Mouse (Mus musculus) kidney, embryonic 14.5 days (tissue): ENCODE results near the gene Ovca2. TPM values are rescaled to one million over a fixed set of nuclear protein-coding genes. Genes with fewer than 3 reads are reported as not detected.

Experiments used
- ATAC-seq: fragments of 200-750 bp; cut with Nextera tagmentation; 2 replicates; pipeline ENCODE4 v1.8.0; 2017; ENCODE audit warnings: moderate number of reproducible peaks, mild to moderate bottlenecking, moderate TSS enrichment, moderate library complexity; ENCODE audit not compliant: low FRiP score, low TSS enrichment
- H3K27ac ChIP-seq: fragments of 300-500 bp; sonication (generic); 2 replicates; pipeline ENCODE4 v1.5.1; 2014; ENCODE audit warnings: low read depth, mild to moderate bottlenecking, low read length, moderate library complexity, mixed read lengths
- H3K27me3 ChIP-seq: fragments of 300-500 bp; sonication (generic); 2 replicates; pipeline ENCODE4 v1.6.1; 2014; ENCODE audit warnings: mild to moderate bottlenecking, low read length; ENCODE audit not compliant: control insufficient read depth, insufficient read depth
- H3K36me3 ChIP-seq: fragments of 300-500 bp; sonication (generic); 2 replicates; pipeline ENCODE4 v1.6.1; 2014; ENCODE audit warnings: low read length, mixed read lengths; ENCODE audit not compliant: control insufficient read depth, insufficient read depth
- H3K4me1 ChIP-seq: fragments of 300-500 bp; sonication (generic); 2 replicates; pipeline ENCODE4 v1.6.1; 2014; ENCODE audit warnings: low read length, mixed read lengths; ENCODE audit not compliant: control insufficient read depth, insufficient read depth
- H3K4me2 ChIP-seq: fragments of 300-500 bp; sonication (generic); replicated peaks from 2 replicates; pipeline ENCODE4 v1.6.1; 2014; ENCODE audit warnings: low read depth, mild to moderate bottlenecking, low read length
- H3K4me3 ChIP-seq: fragments of 300-500 bp; sonication (generic); 2 replicates; pipeline ENCODE4 v1.5.1; 2014; ENCODE audit warnings: mild to moderate bottlenecking, low read length
- H3K9ac ChIP-seq: fragments of 300-500 bp; sonication (generic); 2 replicates; pipeline ENCODE4 v1.6.1; 2014; ENCODE audit warnings: low read depth, mild to moderate bottlenecking, low read length, moderate library complexity
- H3K9me3 ChIP-seq: fragments of 300-500 bp; sonication (generic); 2 replicates; pipeline ENCODE4 v1.6.1; 2016; ENCODE audit warnings: low read length; ENCODE audit not compliant: control insufficient read depth
- WGBS: fragments of 180-500 bp; shearing (Covaris S2); extraction: QIAGEN DNeasy Blood & Tissue Kit; methylation state at CpG from one replicate; pipeline ENCODE4 v1.1.7; 2014; 5-methylcytosine and 5-hydroxymethylcytosine counted together
- polyA plus RNA-seq: library from polyadenylated mRNA; unstranded; fragments of >200 nt; fragmentation: Nextera tagmentation; extraction: Ambion mirVana; gene quantifications from 2 replicates; pipeline ENCODE4 v1.2.1, GENCODE M21; 2014

Ovca2 gene
- polyA plus RNA-seq, 1 experiment from 2014 or later: 33.3 TPM

- Histone ChIP-seq H3K9me3 (no peaks in the 10 kb centered on the region), H3K9ac (peak overlapping the region; percentile 18; the same call in 1 of the 2 replicates), H3K4me2 (no peak overlapping the region), H3K4me1 (peaks cover 23% of the 10 kb centered on the region), H3K27ac (peak overlapping the region; percentile 63; the same call in 1 of the 2 replicates), H3K4me3 (no peak overlapping the region), H3K36me3 (peaks cover 20% of the 10 kb centered on the region), H3K27me3 (no peaks in the 10 kb centered on the region)
- no peak for ATAC-seq
- 59% methylated on average over 6 of the region's 6 CpGs for WGBS
Observed at GRCm38 (mm10) chr11:75155985-75156384, 22.6 kb downstream of the Ovca2 start.

GRCm38 (mm10) chr11:75154053-75154585 lies 24.5 kb downstream of the Ovca2 start:
- Histone ChIP-seq H3K36me3 (peaks cover 17% of the 10 kb centered on the region; the same call in 1 of the 2 replicates), H3K4me1 (peaks cover 23% of the 10 kb centered on the region), H3K4me2 (no peak overlapping the region), H3K9ac (no peak overlapping the region), H3K27ac (0 out of 2 replicates have a peak overlapping the region, but pooled peaks have one; percentile 26), H3K27me3 (no peaks in the 10 kb centered on the region), H3K9me3 (no peaks in the 10 kb centered on the region), H3K4me3 (no peak overlapping the region)
- 75% methylated on average over 6 of the region's 6 CpGs for WGBS
- ATAC-seq: no peak

- Histone ChIP-seq H3K36me3 (peaks cover 21% of the 10 kb centered on the region; the same call in 1 of the 2 replicates), H3K27ac (peak overlapping the region; percentile 86), H3K4me2 (no peak overlapping the region), H3K4me3 (no peak overlapping the region), H3K4me1 (peaks cover 24% of the 10 kb centered on the region), H3K27me3 (no peaks in the 10 kb centered on the region), H3K9ac (peak overlapping the region; percentile 23; the same call in 1 of the 2 replicates), H3K9me3 (no peaks in the 10 kb centered on the region)
- 46% methylated on average over 18 of the region's 18 CpGs for WGBS
- ATAC-seq: peak; percentile 41; the same call in 1 of the 2 replicates
Observed at GRCm38 (mm10) chr11:75152603-75153557, 25.8 kb downstream of the Ovca2 start.

GRCm38 (mm10) chr11:75150346-75150745 lies 28.3 kb downstream of the Ovca2 start:
- H3K27me3 ChIP-seq: no peaks in the 10 kb centered on the region
- H3K4me3 ChIP-seq: no peak overlapping the region
- no peak overlapping the region for H3K9ac ChIP-seq
- H3K36me3 ChIP-seq: peaks cover 19% of the 10 kb centered on the region; the same call in 1 of the 2 replicates
- H3K4me1 ChIP-seq: peaks cover 28% of the 10 kb centered on the region
- no peak overlapping the region for H3K27ac ChIP-seq
- WGBS: 91% methylated on average over 1 of the region's 1 CpGs
- H3K9me3 ChIP-seq: no peaks in the 10 kb centered on the region
- ATAC-seq: no peak
- H3K4me2 ChIP-seq: no peak overlapping the region

GRCm38 (mm10) chr11:75148332-75149035 lies 30.2 kb downstream of the Ovca2 start:
- no peaks in the 10 kb centered on the region for H3K27me3 ChIP-seq
- H3K9me3 ChIP-seq: no peaks in the 10 kb centered on the region
- H3K4me2 ChIP-seq: no peak overlapping the region
- H3K27ac ChIP-seq: peak overlapping the region; percentile 92
- peaks cover 22% of the 10 kb centered on the region; the same call in 1 of the 2 replicates for H3K36me3 ChIP-seq
- no peak overlapping the region for H3K4me3 ChIP-seq
- no peak overlapping the region for H3K9ac ChIP-seq
- 71% methylated on average over 11 of the region's 11 CpGs for WGBS
- no peak for ATAC-seq
- peaks cover 28% of the 10 kb centered on the region for H3K4me1 ChIP-seq

- Histone ChIP-seq H3K36me3 (peaks cover 24% of the 10 kb centered on the region; the same call in 1 of the 2 replicates), H3K4me2 (no peak overlapping the region), H3K27ac (peak overlapping the region; percentile 92), H3K9me3 (no peaks in the 10 kb centered on the region), H3K4me3 (no peak overlapping the region), H3K27me3 (no peaks in the 10 kb centered on the region), H3K9ac (no peak overlapping the region), H3K4me1 (peaks cover 22% of the 10 kb centered on the region)
- WGBS: 15% methylated on average over 3 of the region's 3 CpGs
- peak; percentile 83 for ATAC-seq
Observed at GRCm38 (mm10) chr11:75147846-75148168, 30.8 kb downstream of the Ovca2 start.

- peak; percentile 89 for ATAC-seq
- no peaks in the 10 kb centered on the region for H3K9me3 ChIP-seq
- H3K4me3 ChIP-seq: no peak overlapping the region
- H3K36me3 ChIP-seq: peaks cover 24% of the 10 kb centered on the region; the same call in 1 of the 2 replicates
- peaks cover 18% of the 10 kb centered on the region for H3K4me1 ChIP-seq
- peak overlapping the region; percentile 92 for H3K27ac ChIP-seq
- 16% methylated on average over 11 of the region's 11 CpGs for WGBS
- no peaks in the 10 kb centered on the region for H3K27me3 ChIP-seq
- H3K4me2 ChIP-seq: no peak overlapping the region
- H3K9ac ChIP-seq: no peak overlapping the region
Observed at GRCm38 (mm10) chr11:75147106-75147845, 31.4 kb downstream of the Ovca2 start.

- Histone ChIP-seq H3K36me3 (peaks cover 20% of the 10 kb centered on the region; the same call in 1 of the 2 replicates), H3K9me3 (no peaks in the 10 kb centered on the region), H3K4me1 (peaks cover 24% of the 10 kb centered on the region), H3K4me3 (no peak overlapping the region), H3K27ac (no peak overlapping the region; the same call in 1 of the 2 replicates), H3K9ac (no peak overlapping the region), H3K4me2 (no peak overlapping the region), H3K27me3 (no peaks in the 10 kb centered on the region)
- ATAC-seq: no peak
- 61% methylated on average over 2 of the region's 2 CpGs for WGBS
Observed at GRCm38 (mm10) chr11:75145841-75146240, 32.8 kb downstream of the Ovca2 start.
